Mouse (Mus musculus) cerebellum, adult 2 months (tissue): ENCODE data around the gene Sppl3.

Experiments
- CTCF ChIP-seq: fragments of 200-500 bp; IDR thresholded peaks from 2 replicates; pipeline ENCODE4 v1.5.1; 2011; ENCODE audit warnings: low read depth, mild to moderate bottlenecking, control low read depth, low read length, moderate library complexity, borderline replicate concordance; ENCODE audit not compliant: insufficient read depth
- POLR2A ChIP-seq: fragments of 200-500 bp; IDR thresholded peaks from 2 replicates; pipeline ENCODE4 v1.6.1; 2011; ENCODE audit warnings: low read length, control low read depth, borderline replicate concordance; ENCODE audit not compliant: insufficient read depth

DNA sequence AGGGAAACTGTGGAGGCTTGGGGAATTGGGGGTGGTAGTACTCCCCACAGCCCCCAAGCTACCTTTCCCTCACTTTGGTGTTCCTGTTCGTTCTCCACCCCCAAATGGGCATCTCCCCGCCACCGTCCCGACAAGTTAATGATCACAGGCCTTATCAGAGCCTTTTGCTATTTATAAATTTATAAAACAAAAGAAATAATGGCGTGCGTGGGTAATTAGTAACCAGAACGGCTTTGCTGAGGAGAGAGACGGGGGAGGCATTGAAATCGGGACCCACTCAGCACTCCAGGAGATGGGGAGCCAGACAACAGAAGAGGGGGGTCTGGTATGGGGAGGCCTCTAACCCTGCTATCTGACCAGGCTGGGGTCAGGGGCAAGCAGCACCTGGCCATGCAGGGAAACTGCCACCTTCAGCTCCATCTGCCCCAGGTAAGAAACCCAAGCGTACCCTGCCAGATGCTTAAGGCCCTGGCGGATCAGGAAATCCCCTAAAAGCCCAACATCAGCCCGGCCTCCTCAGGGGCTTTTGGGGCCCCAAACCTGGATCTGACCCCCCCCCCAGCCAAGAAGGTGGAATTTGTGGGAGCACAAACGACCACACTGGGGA is 41.2 kb upstream of the Sppl3 start:
- TF ChIP-seq POLR2A (no peak), CTCF (no peak)
